Mouse (Mus musculus) ovary, adult 18-20 months (tissue): ENCODE results near the gene Nrgn.

ENCODE experiments used
- DNase-seq: peaks from one replicate; pipeline ENCODE4 v3.0.0; 2022; ENCODE audit warnings: low spot score, mixed read lengths

Gene Nrgn

GRCm38 (mm10) chr9:37552536-37553293 is at the start of gene Nrgn:
Gene Nrgn, minus strand, starts transcription at chr9:37552904.
- DNase-seq, result peak; percentile 80

GRCm38 (mm10) chr9:37600538-37601205 is 48.0 kb upstream of the Nrgn start:
- DNase-seq, result no peak

- DNase-seq, result no peak
These were observed 45.9 kb upstream of the Nrgn start for GRCm38 (mm10) chr9:37598637-37599036.

GRCm38 (mm10) chr9:37595570-37595969 is 42.9 kb upstream of the Nrgn start:
- DNase-seq, result no peak

- no peak for DNase-seq
These were observed 41.0 kb upstream of the Nrgn start for GRCm38 (mm10) chr9:37593690-37594089.

- no peak for DNase-seq
These were observed 39.9 kb upstream of the Nrgn start for GRCm38 (mm10) chr9:37592633-37593032.

- no peak for DNase-seq
These were observed 39.3 kb upstream of the Nrgn start for GRCm38 (mm10) chr9:37592025-37592424.

- no peak for DNase-seq
These were observed 37.7 kb upstream of the Nrgn start for GRCm38 (mm10) chr9:37590381-37590780.

GRCm38 (mm10) chr9:37586718-37587117 is 34.0 kb upstream of the Nrgn start:
- DNase-seq, result no peak

- no peak for DNase-seq
These were observed 30.9 kb upstream of the Nrgn start for GRCm38 (mm10) chr9:37583594-37583993.

GRCm38 (mm10) chr9:37576436-37576930 is 23.8 kb upstream of the Nrgn start:
- DNase-seq, result peak; percentile 47

GRCm38 (mm10) chr9:37572204-37572876 is 19.6 kb upstream of the Nrgn start:
- DNase-seq, result no peak

GRCm38 (mm10) chr9:37569231-37569835 is 16.6 kb upstream of the Nrgn start:
- no peak for DNase-seq

GRCm38 (mm10) chr9:37568605-37569214 is 16.0 kb upstream of the Nrgn start:
- DNase-seq, result no peak

GRCm38 (mm10) chr9:37567892-37568604 is 15.3 kb upstream of the Nrgn start:
- DNase-seq, result no peak

- no peak for DNase-seq
These were observed 14.8 kb upstream of the Nrgn start for GRCm38 (mm10) chr9:37567454-37567853.

GRCm38 (mm10) chr9:37567019-37567418 is 14.3 kb upstream of the Nrgn start:
- no peak for DNase-seq

- DNase-seq, result no peak
These were observed 11.1 kb upstream of the Nrgn start for GRCm38 (mm10) chr9:37563805-37564204.

- DNase-seq, result no peak
These were observed 7.9 kb upstream of the Nrgn start for GRCm38 (mm10) chr9:37560617-37561016.

- no peak for DNase-seq
These were observed 3.7 kb upstream of the Nrgn start for GRCm38 (mm10) chr9:37556366-37556765.
